Mouse (Mus musculus) gastrocnemius, postnatal 25 days (tissue): ENCODE results near the gene Usb1. TPM values are rescaled to one million over a fixed set of nuclear protein-coding genes. Genes with fewer than 3 reads are reported as not detected.
A peak's percentile ranks its signal among the peaks of the same experiment; 100 is the strongest.

ENCODE experiments used
- DNase-seq: peaks from one replicate; pipeline ENCODE4 v3.0.0; 2022
- total RNA-seq, 2 experiments: library from RNA; stranded (reverse); gene quantifications; 1 replicate in 1 of 2; 2 replicates in 1 of 2; pipeline ENCODE4 v1.2.3; 2021

The Usb1 gene
- total RNA-seq, 2 experiments from 2014 or later: 5.1 TPM

DNA sequence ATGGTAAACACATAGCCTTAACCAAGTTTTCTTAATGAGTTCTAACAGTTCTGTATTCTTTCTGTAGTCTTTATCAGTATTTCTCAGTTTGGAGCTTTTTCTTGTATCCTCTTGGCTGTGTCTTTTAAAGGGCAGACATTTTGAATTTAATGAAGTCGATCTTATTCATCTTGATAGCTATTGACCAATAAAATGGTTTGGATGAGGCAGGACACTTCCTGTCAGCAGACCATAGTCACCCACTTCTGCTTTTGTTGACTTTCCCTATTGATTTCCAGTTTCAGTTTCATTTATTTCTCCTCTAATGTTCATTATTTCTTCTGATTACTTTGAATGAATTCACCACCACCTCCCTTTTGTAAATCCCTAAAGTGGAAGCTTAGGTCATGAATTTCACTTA, 3.6 kb downstream of the Usb1 start:
- DNase-seq: no peak

DNA sequence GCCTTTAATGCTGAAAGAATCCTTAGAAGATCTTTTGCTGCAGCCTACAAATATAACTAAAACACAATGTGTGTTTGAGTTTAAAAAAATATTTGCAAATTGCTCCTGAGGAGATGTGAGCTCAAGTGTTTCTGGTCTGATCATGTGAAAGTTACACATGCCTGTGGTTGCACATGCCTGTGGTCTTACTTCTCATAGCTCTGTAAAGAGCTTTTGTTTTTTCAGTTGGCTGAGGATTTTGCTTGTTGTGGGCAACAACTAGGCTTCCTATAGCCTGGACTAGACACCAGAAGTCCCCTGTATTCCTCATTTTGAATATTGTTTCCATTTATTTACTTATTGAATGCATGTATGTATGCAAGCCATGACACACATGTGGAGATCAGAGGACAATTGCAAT, 4.3 kb downstream of the Usb1 start:
- no peak for DNase-seq

DNA sequence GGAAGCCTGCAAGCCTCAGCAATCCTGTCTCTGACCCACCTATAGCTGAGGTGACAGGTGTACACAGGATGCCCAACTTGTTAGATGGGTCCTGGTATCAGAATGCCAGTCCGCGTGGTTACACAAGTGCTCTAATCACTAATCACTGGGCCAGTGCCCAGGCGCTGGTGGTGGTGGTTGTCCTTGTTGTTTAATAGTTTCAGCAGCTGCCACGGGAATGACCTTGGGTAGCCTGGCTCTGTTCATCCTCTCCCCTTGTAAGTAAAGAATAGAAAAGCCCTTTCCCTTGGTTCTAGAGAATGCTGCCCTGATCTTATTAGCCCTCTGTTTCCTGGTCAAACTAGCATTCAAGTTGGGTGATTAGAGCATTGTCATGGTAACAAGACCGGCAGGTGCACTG, 9.6 kb downstream of the Usb1 start:
- no peak for DNase-seq

DNA sequence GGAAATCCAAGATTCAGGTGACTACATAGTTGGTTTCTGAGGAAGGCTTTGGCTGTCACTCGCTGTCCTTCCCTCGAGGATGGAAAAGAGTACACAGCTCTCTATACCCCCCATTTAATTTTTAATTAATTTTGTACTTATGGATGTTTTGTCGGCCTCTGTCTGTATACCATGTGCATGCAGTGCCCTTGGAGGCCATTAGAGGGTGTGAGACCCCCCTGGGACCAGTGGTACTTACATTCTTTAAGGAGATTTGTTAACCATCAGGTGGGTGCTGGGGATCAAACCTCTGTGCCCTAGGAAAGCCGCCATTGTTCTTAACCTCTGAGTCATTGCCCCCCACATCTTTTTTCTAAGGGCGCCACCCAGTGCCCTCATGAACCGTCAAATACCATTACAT, 12.6 kb downstream of the Usb1 start:
- DNase-seq: no peak

DNA sequence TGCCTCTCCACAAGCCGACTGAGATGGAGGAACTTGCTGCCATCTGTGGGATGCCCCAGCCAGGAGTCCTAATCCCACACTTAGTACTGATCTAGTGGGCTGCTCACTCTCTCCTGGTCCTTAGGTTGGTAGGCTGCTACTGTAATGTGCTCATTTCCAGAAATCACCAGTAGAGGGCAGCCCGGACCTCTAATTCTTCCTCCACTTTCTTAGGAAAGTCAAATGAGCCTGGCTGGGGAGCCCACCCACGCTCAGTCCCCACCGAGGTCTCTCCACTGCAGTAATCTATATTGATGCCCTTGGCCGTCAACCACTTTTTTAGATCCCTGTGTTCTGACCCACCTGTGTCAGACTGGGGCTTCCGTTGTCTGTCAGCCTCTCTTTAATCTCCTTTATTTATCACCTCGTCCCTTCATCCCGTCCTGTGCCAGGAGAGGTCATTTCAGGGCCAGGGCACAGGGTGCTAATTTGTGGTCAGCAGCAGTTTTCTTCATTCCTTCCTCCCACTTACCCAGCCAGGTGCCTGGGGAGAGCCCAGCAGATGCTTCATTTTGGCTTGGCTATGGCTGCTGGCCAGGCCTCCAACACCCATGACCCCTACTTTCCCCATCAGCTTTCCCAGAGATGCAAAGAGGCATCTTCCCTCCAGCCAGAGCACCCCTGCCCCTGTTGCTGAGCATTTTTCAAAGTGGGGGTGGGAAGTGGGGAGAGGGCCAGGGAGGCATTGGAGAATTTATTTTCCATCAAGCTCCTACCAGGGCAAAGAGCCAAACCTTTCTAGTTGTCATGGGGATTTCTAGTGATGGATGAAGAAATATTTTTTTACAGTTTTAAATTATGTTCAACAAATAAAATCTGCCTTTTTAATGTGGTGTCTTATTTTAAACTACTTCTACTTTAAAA, 14.8 kb downstream of the Usb1 start:
- no peak for DNase-seq

DNA sequence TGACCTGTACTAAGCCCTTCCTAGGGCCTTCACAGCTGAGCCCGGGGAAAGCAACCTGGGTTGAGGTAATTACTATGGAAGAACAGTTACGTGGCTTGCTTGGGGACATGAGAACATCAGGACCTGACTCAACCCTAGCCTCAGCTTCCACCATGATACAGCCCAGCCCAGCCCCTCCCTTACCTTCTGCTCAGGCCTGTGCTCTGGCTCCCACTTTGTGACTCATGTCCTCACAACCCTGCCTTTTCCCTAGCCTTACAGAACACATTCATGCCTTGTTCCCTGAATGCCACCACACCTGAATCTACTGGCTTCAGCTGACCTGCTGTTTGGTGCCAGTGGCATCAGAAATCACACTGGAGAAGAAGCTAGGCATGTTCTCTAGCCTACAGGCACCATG, 16.3 kb downstream of the Usb1 start:
- no peak for DNase-seq

DNA sequence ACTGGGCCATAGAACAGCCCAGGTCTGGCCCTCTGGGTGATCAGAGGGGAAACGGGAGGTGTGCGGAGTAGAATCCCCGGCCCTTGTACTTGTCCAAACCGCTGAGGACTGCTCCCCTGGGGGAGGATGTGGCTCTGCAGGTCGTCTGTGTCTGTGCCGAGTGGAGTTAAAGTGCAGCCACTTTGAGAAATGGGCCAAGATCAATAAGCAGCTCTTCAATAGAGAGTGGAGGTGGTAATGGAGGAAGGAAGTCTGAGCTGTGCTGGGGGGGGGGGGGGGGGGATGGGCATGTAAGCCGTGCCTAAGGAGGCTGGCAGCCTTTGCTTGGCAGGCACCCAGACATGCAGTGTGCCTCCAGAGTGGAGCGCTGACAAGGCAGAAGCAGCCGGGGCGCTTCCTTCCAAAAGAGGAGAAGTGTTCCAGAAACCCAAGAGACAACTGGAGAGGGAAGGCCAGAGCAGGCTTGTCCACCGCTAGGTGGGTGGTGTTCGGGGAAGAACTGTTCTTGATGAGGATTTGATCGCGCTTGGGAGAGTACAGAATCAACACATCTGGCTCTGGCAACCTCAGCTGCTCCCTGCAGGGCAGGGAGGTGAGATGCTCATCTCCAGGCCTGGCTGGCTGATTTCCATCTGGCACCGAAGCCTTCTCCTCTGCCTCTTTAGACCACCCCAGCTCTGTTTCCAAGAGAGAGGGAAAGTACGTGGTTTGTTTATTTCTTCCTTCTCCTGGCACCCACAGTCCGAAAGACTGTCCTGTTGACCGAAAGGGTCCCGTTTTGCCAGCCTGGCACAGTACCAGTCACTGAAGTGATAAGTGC, 16.9 kb downstream of the Usb1 start:
- peak; percentile 56 for DNase-seq

DNA sequence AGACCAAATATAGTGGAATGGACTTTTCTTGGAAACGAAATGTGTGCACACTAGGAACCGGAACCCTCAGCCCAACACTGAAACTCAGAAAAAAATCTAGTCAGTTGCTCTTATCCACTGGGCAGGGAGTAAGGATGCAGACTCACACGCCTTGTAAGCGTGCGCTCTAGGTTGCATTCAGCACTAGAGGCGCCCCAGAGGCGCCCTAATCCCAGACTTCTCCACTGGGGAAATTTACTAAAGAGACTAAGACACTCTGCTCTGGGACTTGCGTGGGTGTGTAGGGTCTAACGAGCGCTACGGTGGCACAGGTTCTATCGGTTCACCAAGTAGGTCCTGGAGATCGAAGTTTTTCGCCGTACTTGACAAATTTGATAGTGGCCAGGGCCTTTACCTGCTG, 19.4 kb downstream of the Usb1 start:
- DNase-seq: no peak

DNA sequence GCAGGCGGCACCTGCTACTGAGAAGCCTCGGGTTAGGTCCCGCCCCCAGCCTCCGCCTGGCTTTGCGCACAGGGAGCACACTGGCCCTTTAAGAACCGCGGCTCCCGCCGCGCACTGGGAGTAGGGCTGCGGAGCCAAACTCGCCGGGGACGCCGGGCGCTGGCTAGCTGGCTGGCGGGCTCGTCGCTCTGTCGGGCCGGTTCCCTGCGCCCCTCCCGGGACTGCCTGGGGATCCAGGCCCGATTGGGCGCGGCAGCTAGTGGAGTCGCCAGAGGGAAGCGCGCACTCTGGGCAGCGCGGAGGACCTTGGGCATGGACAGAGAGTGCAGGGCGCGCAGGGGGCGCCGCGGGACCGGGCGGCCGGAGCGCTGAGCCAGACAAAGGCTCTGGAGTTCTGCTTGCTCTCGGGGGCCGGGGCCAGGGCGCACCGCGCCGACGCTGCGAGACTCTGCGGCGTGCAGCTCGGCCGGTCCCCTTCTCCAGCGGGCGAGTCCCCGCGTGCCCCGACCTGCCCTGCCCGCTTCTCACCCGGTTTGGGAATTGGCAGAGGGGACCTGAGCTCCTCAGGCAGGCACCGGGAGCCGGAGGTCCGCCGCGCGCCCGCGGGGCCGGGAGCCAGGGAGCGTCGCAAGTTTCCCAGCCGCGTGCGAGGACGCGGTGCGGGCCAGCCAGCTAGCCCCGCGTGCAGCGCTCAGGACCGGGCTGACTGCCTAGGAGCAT, 20.2 kb downstream of the Usb1 start, which contains the start of gene Mmp15:
TSS of gene Mmp15 (plus strand) at position 118 of the 720 bp plus-strand sequence.
- DNase-seq: peak; percentile 81

DNA sequence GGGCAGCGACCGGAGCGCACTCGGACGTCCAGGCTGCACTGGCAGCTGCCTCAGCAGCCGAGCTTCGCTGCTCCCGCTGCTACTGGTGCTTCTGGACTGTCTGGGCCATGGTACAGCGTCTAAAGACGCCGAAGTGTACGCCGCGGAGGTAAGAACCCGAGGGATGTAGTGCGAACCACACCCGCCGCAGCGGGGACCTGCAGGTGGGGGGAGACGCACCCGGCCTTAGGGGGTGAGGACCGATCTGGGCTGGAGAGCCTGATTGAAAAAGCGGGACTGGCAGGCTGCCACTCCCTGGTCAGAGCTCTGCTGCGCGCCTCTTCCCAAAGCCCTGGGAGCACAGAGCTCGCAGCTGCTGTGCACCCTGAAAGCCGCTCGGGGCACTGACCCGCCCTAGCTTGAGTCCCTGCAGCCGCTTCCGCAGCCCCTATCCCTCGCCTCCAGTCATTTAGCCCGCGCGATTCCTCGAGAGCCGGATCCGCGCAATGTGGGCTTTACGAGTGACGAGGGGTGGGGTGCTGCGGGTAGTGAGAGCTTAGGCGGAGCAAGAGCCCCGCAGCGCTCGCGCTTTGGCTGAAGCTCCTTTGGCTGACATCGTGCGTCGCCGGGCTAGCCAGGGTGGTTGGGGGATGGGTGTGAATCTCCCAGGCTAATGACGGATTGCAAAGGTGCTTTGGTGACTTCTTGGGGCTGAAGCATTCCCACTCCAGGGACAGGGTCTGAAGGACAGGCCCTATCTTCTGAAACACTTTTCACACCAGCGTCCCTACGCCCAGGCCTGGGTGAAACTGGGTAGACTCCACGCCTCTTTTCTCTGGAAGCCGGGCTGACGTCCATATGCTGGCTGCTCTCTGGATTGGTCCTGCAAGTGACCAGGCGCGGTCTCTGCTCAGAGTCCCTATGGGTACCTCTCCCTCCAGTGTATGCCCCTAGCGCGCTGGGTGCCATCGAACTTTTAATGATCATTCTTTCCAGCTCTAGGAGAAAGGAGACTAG, 21.1 kb downstream of the Usb1 start:
- DNase-seq: no peak

DNA sequence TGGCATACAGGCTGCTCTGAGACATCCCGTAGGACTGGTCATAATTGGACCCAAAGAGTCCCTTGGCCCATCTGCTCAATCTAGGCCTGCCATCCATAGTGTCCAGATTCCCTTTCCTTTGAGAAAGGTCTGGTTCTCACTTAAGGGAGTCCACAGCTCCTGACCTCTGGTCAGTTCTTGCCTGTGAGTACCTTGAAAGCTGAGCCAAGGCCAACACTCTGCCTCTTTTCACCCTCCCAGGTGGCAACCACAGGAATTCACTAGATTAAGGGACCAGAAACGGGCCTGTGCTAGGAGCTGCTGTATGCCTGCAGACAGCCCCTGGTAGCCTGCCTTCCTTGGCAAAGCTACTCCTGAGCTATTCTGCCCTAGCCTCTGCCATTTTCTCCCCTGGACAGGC, 22.5 kb downstream of the Usb1 start:
- DNase-seq: no peak

DNA sequence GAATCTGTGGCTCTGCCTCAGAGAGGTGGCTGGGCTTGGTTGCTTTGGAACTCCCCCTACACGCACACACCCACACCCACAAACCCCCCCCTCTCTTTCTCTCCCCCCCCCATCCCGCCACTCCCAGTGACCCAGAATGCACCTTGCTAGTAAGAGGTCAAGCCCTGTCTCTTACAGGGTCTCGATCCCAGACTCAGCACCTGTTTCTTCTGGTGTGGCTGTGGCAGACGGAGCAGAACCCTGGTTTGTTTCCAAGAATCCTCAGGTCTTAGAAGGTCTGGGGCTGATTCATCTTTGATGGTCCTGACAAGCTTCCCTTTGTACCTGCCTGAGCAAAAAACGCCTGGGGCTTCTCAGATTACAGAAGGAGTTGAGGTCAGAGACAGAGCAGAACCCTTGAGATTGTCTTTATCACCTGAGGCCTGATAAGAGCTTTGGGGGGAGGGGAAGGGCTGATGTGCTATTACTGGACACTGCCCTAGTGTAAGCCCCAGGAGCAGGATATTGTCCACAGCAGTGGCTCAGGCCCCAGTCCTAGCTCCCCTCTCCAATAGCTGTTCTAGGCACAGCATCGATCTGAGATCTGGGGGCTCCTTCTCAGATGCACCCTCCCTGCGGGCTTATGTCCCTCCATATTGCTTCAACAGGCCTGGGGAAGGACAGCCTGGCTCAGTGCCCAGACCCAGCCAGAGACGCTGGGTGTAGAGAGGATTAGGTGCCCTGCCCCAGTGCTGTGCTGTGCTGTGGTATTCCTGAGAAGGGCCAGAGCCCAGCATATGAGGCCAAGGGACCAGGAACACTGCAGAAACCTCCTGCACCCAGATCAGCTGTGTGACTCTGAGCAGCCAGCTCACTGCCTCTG, 26.7 kb downstream of the Usb1 start:
- DNase-seq: no peak

DNA sequence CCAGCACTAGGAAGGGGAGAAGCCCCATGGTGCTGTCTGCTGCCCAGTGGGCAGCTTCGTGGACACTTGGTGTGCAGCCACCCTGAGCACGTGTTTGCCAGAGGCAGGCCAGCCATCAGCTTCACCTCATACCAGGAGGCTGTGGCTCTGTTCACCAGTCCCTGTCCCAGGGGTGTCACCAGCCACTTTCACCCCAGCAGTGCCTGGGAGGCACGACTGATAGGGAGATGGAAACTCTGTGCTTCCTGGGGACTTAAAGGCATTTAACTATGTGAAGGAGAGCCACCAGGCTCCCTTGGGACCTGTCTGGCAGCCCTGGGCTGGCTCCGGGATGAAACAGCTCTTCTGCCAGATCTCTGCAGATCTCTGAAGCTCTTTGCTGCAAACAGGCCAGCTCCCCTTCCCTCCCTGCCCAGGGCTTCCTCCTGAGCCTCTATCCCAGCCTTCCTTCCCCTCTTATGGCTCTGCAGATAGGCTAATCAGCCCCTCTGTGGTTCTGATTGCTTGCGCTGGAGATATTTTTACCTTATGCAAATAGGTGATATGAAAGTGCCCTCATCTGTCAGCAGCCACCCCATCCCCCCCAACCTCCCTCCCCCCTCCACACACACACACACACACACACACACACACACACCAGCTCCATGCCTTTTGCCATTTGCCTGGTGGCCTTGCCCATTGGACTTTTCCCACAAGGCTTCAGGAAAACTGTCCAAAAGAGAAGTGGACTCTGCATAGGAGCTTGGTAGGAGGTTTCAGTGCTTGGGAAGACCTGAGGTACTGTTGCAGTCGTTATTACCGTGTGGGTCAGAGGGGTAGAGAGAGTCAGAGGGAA, 28.3 kb downstream of the Usb1 start:
- DNase-seq: no peak

DNA sequence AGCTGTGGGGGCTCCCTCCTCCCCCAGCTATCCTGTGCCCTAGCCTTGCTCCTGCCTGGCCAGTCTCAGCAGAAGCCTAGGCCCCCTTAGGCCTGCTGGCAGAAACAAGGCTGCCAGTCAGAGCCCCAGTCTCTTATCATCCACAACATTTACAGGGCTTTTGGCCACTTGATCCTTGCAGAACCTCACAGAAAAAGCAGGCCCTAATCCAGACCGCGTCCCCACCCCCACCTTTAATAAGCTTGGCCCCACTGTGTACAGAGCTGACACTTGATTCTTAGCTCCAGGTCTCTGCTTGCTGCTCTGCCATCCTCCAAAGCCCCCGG, 28.9 kb downstream of the Usb1 start:
- DNase-seq: no peak

DNA sequence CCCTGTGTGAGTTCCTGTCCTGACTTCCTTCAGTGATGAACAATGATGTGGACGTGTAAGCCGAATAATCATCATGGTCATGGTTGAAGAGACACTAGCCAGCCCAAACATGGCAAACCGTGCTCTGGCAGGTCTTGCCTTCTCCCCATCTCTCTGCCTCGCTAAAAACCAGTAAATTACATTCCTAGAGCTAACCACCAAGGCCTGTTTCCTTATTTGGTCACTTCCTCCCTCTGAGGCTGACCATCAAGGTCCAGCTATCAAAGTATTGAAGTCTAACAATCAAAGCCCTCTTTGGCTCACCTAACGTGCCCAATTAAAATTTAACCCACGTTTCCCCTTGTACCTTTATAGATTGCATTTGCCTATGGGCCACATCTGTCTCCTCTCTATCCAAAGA, 30.2 kb downstream of the Usb1 start:
- no peak for DNase-seq

DNA sequence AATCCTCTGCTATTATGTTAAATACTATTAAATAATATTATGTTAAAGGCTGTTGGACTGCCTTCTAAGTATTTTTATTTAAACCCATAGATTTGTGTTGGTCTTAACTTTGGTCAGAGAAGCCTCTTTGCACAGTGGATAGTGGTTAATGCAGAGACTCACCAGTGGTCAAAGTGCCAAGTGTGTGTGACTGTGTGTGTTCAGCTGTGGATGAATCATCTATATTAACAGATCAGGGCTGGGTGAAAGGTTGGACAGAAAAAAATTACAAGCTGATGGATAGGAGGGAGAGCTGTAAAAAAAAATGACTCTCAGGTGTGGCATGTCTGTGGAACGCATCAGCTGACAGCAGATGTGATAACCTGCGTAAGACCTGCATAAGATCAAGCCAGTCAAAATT, 31.8 kb downstream of the Usb1 start:
- DNase-seq: no peak

DNA sequence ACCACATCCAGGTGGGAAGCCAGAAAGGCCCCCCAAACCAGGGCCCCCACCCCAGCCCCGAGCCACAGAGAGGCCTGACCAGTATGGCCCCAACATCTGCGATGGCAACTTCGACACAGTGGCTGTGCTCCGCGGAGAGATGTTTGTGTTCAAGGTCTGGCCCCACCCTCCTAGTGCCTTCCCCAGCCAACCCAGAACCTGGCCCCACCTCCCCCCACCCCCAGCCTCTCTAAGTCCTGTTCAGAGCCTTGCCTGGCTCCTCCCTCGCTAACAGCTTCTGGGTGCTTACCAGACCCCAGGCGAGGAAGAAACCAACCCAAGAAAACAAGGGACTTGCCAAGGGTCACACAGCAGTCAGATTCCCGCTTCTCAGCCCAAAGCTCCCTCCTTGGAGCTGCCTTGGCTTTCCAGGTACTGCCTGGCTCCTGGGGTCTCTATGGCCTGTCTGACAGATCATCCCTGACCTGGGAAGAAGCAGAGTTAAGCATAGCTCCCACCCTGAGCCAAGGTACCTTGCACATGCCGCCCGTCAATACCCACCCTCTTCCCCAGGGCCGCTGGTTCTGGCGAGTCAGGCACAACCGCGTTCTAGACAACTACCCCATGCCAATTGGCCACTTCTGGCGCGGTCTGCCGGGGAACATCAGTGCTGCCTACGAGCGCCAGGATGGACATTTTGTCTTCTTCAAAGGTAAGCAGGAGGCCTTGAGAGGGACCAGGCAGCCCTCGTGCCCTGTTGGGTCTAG, 37.7 kb downstream of the Usb1 start:
- DNase-seq: no peak

DNA sequence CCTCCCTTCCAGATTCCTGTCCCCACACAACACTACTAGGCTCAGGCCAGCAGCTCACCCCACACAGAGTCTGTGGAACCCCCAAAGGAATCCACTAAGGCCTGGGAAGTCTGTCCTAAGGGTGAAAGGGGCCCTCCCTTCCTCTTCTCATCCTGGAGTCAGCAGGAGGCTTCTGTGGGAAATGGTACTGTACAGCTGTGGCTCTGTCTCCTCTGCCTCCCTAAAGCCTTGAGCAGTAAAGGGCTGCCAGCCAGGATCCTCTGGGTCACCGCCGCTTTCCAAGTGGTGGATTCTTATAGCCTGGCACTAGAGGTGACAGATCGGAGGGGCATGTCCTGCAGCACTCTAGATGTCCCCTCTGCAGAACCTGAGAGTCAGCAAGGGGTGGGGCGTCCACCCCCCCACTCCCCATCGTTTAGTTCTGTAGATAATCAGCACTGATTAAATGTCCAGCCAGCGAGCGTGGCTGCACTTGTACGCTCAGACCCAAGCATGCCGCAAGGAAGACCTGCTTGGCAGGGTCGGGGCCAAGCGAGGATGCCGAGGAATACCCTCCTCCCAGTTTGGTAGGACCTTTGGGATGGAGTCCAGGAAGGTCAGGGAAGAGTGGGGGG, 41.4 kb downstream of the Usb1 start:
- DNase-seq: no peak
